Mouse (Mus musculus) midbrain, embryonic 14.5 days (tissue): ENCODE results near the gene Edrf1. TPM values are rescaled to one million over a fixed set of nuclear protein-coding genes. Genes with fewer than 3 reads are reported as not detected.

Source experiments
- ATAC-seq: fragments of 200-750 bp; cut with Nextera tagmentation; 2 replicates; pipeline ENCODE4 v1.8.0; 2017; ENCODE audit warnings: moderate number of reproducible peaks, moderate library complexity; ENCODE audit not compliant: low FRiP score, low TSS enrichment
- DNase-seq: peaks from one replicate; pipeline ENCODE4 v3.0.0-alpha.2; 2015
- H3K27ac ChIP-seq: fragments of 300-500 bp; sonication (generic); replicated peaks from 2 replicates; pipeline ENCODE4 v1.5.1; 2014; ENCODE audit warnings: mild to moderate bottlenecking, low read depth, low read length, moderate library complexity
- H3K27me3 ChIP-seq: fragments of 300-500 bp; sonication (generic); 2 replicates; pipeline ENCODE4 v1.6.1; 2014; ENCODE audit warnings: low read length, control low read depth, mixed read lengths; ENCODE audit not compliant: control insufficient read depth, insufficient read depth
- H3K36me3 ChIP-seq: fragments of 300-500 bp; sonication (generic); 2 replicates; pipeline ENCODE4 v1.6.1; 2014; ENCODE audit warnings: low read length, control low read depth; ENCODE audit not compliant: control insufficient read depth, insufficient read depth
- H3K4me1 ChIP-seq: fragments of 300-500 bp; sonication (generic); 2 replicates; pipeline ENCODE4 v1.6.1; 2014; ENCODE audit warnings: mild to moderate bottlenecking, antibody characterized with exemption, low read length, control low read depth; ENCODE audit not compliant: control insufficient read depth, insufficient read depth
- H3K4me2 ChIP-seq: fragments of 300-500 bp; sonication (generic); 2 replicates; pipeline ENCODE4 v1.6.1; 2014; ENCODE audit warnings: mild to moderate bottlenecking, low read length, moderate library complexity
- H3K4me3 ChIP-seq: fragments of 300-500 bp; sonication (generic); replicated peaks from 2 replicates; pipeline ENCODE4 v1.5.1; 2014; ENCODE audit warnings: low read depth, low read length
- H3K9ac ChIP-seq: fragments of 300-500 bp; sonication (generic); replicated peaks from 2 replicates; pipeline ENCODE4 v1.6.1; 2014; ENCODE audit warnings: mild to moderate bottlenecking, low read length, moderate library complexity
- H3K9me3 ChIP-seq: fragments of 300-500 bp; sonication (generic); 2 replicates; pipeline ENCODE4 v1.6.1; 2016; ENCODE audit warnings: low read length, control low read depth, mixed read lengths; ENCODE audit not compliant: control insufficient read depth
- WGBS: fragments of 180-500 bp; shearing (Covaris S2); extraction: QIAGEN DNeasy Blood & Tissue Kit; methylation state at CpG from one replicate; pipeline ENCODE4 v1.1.7; 2014; 5-methylcytosine and 5-hydroxymethylcytosine counted together
- polyA plus RNA-seq: library from polyadenylated mRNA; unstranded; fragments of >200 nt; fragmentation: Nextera tagmentation; extraction: Ambion mirVana; gene quantifications from 2 replicates; pipeline ENCODE4 v1.2.1, GENCODE M21; 2014

Gene Edrf1
- polyA plus RNA-seq, 1 experiment from 2014 or later: 26.9 TPM

DNA sequence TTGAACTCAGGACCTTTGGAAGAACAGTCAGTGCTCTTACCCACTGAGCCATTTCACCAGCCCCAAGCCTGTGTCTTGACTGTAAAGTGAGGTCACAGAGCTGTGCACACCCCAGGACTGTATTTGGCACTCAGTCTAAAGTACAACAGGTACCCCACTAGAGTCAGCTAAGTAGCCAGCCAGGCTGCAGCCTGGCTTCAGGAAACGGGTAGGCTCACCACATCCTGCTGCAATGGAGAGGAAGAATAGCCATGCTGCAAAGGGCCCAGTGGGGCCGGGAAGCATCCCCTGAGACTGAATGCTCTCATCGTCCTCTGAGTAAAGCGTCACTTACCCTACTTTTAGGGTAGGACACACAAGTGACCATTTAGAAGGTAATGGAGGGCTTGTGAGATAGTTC lies 62.5 kb downstream of the Edrf1 start:
- no peaks in the 10 kb centered on the region for H3K27me3 ChIP-seq
- DNase-seq: no peak
- H3K36me3 ChIP-seq: peaks cover 13% of the 10 kb centered on the region; the same call in 1 of the 2 replicates
- H3K9me3 ChIP-seq: no peaks in the 10 kb centered on the region
- no peak overlapping the region for H3K9ac ChIP-seq
- no peaks in the 10 kb centered on the region for H3K4me1 ChIP-seq
- WGBS: 94% methylated on average over 4 of the region's 4 CpGs
- H3K4me2 ChIP-seq: no peak overlapping the region
- ATAC-seq: no peak
- no peak overlapping the region for H3K4me3 ChIP-seq
- H3K27ac ChIP-seq: no peak overlapping the region

DNA sequence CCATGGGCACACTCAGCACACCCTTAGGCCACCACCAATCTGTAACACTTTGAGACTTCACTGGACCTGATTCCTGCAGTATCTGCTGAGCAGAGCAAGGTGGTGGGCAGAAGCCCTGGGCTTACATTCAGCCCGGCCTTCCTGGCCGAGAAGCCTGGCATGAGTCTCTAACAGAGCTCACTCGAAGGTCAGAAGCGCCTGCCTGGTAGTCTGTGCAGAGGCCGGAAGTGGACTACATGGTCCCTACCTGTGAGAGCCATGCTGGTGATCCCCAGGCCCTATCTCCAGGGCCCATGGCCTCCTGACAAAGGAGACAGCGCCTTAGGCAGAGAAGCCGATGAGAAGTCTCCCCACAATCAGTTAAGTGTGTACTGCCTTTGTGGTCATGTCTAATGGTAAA lies 64.0 kb downstream of the Edrf1 start:
- no peak for DNase-seq
- 93% methylated on average over 7 of the region's 7 CpGs for WGBS
- Histone ChIP-seq H3K9ac (no peak overlapping the region), H3K9me3 (no peaks in the 10 kb centered on the region), H3K27me3 (no peaks in the 10 kb centered on the region), H3K36me3 (peaks cover 13% of the 10 kb centered on the region; the same call in 1 of the 2 replicates), H3K4me1 (no peaks in the 10 kb centered on the region), H3K4me2 (no peak overlapping the region), H3K27ac (no peak overlapping the region), H3K4me3 (no peak overlapping the region)
- no peak for ATAC-seq

DNA sequence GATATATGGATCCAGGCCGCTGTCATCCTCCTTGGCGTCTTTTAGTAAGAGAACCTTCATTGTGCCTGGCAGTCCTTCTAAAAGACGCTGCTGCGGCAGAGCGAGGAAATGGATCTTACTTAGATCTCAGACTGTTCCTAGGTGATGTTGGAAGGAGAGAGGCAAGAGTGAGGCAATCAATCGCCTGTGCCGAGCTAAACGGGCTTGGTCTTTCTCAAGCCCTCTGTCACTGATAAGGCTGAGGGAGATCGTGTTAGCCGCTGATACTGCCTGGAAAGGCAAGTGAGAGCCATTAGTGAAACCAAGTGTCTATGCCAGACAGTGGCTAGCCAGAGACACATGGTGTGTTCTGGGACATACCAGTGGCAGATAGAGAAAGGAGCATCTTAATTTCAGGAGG lies 65.0 kb downstream of the Edrf1 start:
- Histone ChIP-seq H3K27me3 (no peaks in the 10 kb centered on the region), H3K4me3 (no peak overlapping the region), H3K4me2 (no peak overlapping the region), H3K9me3 (no peaks in the 10 kb centered on the region), H3K4me1 (no peaks in the 10 kb centered on the region), H3K36me3 (peaks cover 8% of the 10 kb centered on the region; the same call in 1 of the 2 replicates), H3K9ac (no peak overlapping the region), H3K27ac (no peak overlapping the region)
- DNase-seq: no peak
- no peak for ATAC-seq
- 93% methylated on average over 10 of the region's 10 CpGs for WGBS

DNA sequence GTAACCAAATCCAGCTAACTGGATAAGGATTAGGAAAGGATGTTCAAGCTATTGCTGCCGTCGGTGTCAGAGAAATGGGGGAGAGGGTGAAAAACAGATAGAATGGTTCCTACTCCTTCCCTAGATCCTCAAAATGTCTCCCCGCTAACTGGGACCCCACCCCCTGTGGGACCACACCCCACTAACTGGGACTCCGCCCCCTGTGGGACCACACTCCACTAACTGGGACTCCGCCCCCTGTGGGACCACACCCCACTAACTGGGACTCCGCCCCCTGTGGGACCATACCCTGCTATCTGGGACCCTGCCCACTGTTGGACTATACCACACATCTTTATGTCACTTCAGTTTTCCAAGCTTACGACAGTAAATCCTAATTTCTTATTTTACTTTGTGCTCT lies 66.6 kb downstream of the Edrf1 start:
- H3K27ac ChIP-seq: no peak overlapping the region
- peaks cover 5% of the 10 kb centered on the region; the same call in 1 of the 2 replicates for H3K4me1 ChIP-seq
- no peak overlapping the region for H3K4me3 ChIP-seq
- no peak for ATAC-seq
- DNase-seq: no peak
- no peaks in the 10 kb centered on the region for H3K27me3 ChIP-seq
- WGBS: 94% methylated on average over 7 of the region's 7 CpGs
- H3K9me3 ChIP-seq: no peaks in the 10 kb centered on the region
- no peak overlapping the region for H3K4me2 ChIP-seq
- no peak overlapping the region for H3K9ac ChIP-seq
- 0 out of 2 replicates have a peak, but pooled peaks cover 7% of the 10 kb centered on the region for H3K36me3 ChIP-seq

DNA sequence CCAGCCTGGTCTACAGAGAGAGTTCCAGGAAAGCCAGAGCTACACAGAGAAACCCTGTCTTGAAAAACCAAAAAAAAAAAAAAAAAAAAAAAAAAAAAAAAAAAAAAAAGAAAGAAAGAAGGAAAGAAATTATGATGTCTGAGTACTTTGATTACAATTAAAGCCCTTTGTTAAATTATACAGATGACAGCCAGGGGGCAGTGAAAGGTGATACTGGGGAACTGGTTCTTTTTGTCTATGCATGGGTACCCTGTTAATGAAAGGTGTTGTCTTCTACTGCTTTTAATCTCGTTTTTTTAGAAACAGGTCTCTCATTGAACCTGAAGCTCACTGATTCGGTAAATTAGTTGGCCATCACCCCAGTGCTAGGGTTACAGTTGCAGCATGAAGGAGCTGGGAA lies 70.0 kb downstream of the Edrf1 start:
- Histone ChIP-seq H3K4me3 (no peak overlapping the region), H3K9ac (no peak overlapping the region), H3K27me3 (no peaks in the 10 kb centered on the region), H3K27ac (no peak overlapping the region), H3K36me3 (peaks cover 7% of the 10 kb centered on the region; the same call in 1 of the 2 replicates), H3K4me2 (no peak overlapping the region), H3K9me3 (no peaks in the 10 kb centered on the region), H3K4me1 (peaks cover 11% of the 10 kb centered on the region)
- 94% methylated on average over 2 of the region's 2 CpGs for WGBS
- ATAC-seq: no peak
- DNase-seq: peak; percentile 13

DNA sequence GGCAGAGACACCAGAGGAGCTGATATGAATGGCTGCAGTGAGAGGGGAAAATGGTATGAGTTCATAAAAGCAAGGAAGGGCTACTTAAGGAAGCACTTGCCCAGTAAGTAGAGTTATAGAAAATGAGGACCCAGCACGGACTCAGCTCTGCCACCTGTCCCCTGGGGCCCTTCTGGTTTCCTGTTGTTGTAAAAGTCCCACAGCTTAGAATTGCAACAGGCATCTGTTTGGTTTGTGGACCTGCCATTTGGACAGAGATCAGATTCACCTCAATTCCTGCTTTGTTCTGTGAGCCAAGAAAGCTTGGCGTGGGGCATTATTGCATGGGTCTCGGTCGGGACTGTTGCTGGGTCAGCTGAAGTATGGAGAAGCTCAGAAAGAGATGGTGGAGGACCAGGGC lies 78.0 kb downstream of the Edrf1 start:
- no peaks in the 10 kb centered on the region for H3K27me3 ChIP-seq
- H3K4me2 ChIP-seq: no peak overlapping the region
- peaks cover 76% of the 10 kb centered on the region for H3K36me3 ChIP-seq
- no peaks in the 10 kb centered on the region for H3K9me3 ChIP-seq
- no peak for ATAC-seq
- H3K4me1 ChIP-seq: no peaks in the 10 kb centered on the region
- H3K4me3 ChIP-seq: no peak overlapping the region
- 91% methylated on average over 4 of the region's 4 CpGs for WGBS
- no peak for DNase-seq
- no peak overlapping the region for H3K9ac ChIP-seq
- no peak overlapping the region for H3K27ac ChIP-seq

DNA sequence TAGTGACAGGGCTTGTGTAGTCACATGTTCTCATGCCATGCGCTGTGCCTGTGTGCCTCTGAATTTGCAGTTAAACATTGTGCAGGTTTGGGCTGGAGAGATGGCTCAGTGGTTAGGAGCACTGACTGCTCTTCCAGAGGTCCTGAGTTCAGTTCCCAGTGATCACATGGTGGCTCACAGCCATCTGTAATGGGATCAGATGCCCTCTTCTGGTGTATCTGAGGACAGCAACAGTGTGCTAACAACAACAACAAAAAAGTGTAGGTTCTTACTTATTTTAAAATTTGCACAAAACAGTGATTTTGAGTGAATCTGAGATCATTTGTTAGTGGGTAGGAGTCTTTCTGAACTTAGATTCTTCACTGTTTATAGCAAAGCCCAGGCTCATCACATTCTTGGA lies 81.2 kb downstream of the Edrf1 start:
- H3K36me3 ChIP-seq: peaks cover 94% of the 10 kb centered on the region
- 95% methylated on average over 1 of the region's 1 CpGs for WGBS
- no peaks in the 10 kb centered on the region for H3K9me3 ChIP-seq

DNA sequence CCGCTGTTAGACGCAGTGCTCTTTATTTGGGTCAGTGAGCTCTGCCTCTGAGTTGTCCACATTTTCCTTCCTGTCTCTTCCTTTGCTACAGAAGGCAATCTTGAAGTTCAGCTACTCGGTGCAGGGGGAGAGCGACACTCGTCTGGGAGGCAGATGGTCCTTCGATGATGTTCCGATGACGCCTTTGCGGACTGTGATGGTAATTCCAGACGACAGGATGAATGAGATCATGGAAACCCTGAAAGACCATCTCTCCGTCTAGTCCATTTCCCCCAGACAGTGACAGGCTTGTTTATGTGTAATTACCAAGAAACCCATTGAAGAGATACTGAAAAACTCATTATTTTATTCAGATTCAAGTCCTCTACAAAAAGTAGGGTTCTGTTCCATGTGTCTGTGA lies 83.3 kb downstream of the Edrf1 start:
- no peak for ATAC-seq
- 86% methylated on average over 11 of the region's 11 CpGs for WGBS
- Histone ChIP-seq H3K27me3 (no peaks in the 10 kb centered on the region), H3K4me3 (no peak overlapping the region), H3K36me3 (peaks cover 95% of the 10 kb centered on the region), H3K9ac (no peak overlapping the region), H3K27ac (no peak overlapping the region), H3K4me2 (no peak overlapping the region), H3K9me3 (no peaks in the 10 kb centered on the region), H3K4me1 (no peaks in the 10 kb centered on the region)
- DNase-seq: no peak

More for the DNA sequence above, 81.2 kb downstream of the Edrf1 start:
- Histone ChIP-seq H3K4me3 (no peak overlapping the region), H3K4me2 (no peak overlapping the region), H3K9ac (no peak overlapping the region), H3K4me1 (no peaks in the 10 kb centered on the region), H3K27me3 (no peaks in the 10 kb centered on the region), H3K27ac (no peak overlapping the region)
- ATAC-seq (no peak), DNase-seq (no peak)
